Mouse (Mus musculus): ENCODE results near the gene Lonp1.
"Not testable (repeated sequence)": the region's sequence is repeated elsewhere in the genome, so short reads cannot be mapped to it uniquely, and the experiment has no call there.

Lonp1 gene

DNA sequence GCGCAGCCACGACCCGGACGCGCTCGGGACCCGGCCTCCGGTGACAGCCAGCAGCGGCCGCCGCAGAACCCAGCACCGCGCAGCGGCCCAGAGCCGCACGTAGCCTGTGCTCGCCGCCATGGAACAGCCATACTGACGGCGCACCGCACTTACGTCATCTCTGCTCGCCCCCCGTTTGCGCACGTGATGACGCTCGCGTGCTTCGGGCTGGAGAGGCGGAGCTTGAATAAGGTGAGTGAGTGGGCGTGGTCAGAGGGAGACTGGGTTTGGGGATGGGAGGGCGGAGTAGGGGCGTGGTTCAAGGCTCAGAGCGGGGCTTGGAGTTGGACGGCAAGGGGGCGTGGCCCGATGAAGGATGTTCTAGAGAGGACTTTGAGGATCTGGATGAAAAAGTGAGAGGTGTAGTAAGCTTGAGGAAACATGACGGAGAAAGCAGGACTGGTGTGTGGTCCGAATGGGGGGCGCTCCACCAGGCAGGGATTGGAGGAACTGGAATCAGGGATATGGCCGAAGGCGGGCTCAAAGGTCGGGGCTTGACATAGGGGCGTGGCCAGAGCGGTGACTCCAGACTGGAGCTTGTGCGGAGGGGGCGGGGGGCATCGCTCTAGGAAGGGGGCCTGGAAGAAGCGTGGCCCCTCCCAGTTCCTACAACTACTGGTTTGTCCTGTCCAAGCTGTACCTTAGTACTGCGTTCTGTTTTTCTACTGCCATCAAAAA, at the start of gene Lonp1:
Gene Lonp1 (minus strand): TSS at position 134 of the 717 bp plus-strand sequence.
- ATAC-seq (ENCODE audit: insufficient number of reproducible peaks, low FRiP score, low TSS enrichment) = peak; percentile 83

DNA sequence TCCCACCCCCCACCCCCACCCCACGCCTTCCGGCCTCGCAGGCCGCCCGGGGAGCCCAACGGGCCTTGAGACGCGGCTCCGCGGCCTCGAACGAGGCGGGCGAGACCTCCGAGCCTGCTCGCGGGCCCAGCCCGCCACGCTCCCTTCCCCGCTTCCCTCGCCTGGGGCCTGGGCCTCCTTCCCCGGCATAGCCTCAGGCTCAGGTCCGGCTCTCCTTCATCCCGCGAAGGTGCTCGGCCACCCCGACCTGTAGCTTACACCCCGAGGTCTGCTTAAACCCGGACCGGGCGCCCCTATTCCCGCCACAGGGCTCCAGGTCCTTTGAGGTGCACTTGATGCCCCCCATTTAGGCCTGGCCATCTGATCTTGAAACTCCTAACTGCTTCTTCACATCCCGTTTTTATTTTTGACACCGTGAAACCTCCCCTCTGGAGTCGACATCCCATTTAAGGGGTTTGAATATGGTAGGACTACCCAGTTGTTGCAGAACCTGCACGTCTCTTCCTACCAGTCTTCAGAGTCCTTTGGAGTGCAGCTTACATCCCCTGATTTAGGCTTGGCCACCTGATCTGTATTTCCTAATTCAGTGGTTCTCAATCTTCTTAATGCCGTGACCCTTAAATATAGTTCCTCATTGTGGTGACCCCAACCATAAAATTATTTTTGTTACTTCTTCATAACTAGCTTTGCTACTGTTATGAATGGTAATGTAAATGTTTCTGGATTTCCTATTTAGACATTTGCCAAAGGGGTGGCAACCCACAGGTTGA, 47.1 kb upstream of the Lonp1 start:
- peak; percentile 9; the same call in 1 of the 2 replicates for ATAC-seq (ENCODE audit: insufficient number of reproducible peaks, low FRiP score, low TSS enrichment)

DNA sequence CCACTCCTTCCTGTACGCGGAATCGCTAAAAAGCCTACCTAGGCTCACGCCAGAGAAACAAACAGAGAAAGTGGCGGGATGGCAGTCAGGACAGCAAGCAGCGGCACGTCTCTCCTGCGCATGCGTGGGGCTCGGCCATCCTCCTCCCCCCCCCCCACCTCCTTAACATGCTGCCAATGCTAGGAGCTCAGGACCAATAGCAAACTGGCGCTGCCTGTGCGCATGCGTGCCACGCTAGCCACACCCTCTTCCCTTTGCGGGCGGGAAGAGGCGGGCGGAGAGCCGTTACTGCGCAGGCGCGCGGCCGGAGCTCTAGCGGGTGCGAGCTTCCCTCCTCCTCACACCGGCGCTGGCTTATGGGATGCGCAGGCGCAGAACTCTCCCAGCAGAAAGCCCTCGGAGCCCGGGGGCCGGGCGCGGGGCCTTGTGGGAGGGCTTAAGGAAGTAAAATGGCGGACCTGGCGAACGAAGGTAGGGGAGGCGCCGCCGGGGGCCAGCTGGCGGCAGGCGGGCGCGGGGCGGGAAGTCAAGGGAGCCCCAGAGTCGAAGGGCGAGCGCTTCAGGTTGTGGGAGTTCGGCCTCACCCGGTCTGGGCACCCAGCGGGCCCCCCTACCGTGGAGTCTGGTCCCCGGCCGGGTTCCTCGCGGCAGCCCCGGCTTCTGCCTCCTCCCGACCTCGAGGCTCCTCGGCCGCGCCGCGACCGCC, 46.4 kb upstream of the Lonp1 start, which contains the start of gene Ranbp3:
Gene Ranbp3 (plus strand): TSS at position 354 of the 706 bp plus-strand sequence.
- peak; percentile 81 for ATAC-seq (ENCODE audit: insufficient number of reproducible peaks, low FRiP score, low TSS enrichment)

DNA sequence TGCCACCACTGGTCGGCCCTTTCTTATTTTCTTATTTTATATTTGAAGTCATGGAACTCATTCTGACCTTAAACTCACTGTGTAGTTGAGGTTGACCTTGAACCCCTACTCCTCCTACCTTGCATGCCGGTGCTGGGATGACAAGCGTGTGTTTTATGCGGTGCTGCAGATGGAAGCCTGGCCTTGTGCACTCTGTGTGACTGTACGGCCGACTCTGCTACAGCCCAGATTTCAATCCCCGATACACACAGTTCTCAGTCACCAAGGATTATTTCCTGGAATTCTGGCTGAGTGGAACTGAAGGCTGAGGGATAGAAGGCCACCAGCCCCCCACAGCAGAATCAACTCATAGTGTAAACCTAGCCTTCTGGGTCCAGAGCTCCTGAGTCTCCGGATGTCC, 43.1 kb upstream of the Lonp1 start:
- ATAC-seq (ENCODE audit: insufficient number of reproducible peaks, low FRiP score, low TSS enrichment) = no peak

DNA sequence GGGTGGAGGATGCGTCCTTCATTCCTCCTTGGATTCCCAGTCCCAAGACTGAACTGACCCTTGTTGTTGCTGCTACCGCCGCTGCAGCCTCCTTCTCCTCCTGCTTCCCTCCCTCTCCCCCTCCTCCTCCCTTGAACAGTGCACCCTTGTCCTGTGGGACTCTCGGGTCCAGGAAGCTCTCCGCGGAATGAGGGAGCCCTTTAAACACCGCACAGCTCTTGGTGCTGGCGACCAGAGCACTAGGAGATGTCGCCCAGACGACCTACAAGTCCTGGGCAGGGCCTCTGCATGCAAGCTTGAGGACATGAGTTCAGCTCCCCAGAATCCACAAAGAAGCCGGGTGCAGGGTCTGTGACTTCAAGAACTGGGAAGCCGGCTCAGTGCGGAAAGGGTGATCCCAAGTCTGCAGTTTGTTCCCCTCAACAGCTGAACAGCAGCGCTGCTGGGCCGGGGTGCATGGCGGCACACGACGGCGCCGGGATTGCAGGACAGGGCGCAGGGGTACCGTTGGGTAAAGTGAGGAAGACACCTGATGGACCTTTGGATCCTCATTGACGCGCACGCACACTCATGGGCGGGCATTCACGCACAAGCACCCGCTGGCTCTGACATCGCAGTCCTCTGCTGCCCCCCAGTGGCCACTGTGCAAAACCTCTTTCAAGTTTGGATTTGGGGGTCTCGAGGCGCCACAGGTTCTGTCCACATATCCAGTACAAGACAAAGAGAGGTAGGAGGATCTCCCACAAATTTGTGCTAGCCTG, 41.9 kb upstream of the Lonp1 start:
- 0 out of 2 replicates have a peak, but pooled peaks have one; percentile 29 for ATAC-seq (ENCODE audit: insufficient number of reproducible peaks, low FRiP score, low TSS enrichment)

DNA sequence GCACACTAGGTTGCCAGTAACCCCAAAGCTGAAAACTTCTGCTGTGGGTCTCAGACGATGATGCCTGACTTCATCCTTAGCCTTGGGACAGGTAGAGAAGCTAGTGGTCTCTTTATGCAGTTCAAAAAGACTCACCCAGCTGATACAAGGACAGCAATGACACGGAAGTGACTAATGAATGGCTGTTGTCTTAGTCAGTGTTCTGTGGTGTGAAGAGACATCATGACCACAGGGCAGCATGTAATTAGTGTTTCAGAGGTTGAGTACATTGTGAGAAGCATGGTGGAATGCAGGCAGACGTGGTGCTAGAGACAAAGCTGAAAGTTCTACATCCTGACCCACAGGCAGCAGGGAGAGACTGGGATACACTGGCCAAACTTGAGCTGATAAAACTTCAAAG, 40.9 kb upstream of the Lonp1 start:
- ATAC-seq (ENCODE audit: insufficient number of reproducible peaks, low FRiP score, low TSS enrichment) = no peak

DNA sequence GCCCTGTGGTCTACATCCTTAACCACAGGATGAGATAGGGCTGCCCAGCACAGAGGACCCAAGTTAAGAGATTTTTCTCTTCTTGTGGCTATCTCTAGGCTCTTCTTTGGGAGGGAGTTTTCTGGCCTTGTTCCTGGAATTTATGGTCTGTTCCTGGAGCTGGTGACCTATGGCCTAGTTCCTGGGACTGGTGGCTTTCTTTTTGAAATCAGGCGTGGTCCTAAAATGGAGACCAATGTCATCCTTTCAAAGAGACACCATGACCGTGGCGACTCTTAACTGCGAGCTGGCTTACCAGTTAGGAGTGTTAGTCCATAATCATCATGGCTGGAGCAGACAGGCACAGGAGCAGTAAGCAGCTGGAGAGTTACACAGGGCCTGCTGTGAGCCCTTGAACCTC, 39.7 kb upstream of the Lonp1 start:
- no peak for ATAC-seq (ENCODE audit: insufficient number of reproducible peaks, low FRiP score, low TSS enrichment)

DNA sequence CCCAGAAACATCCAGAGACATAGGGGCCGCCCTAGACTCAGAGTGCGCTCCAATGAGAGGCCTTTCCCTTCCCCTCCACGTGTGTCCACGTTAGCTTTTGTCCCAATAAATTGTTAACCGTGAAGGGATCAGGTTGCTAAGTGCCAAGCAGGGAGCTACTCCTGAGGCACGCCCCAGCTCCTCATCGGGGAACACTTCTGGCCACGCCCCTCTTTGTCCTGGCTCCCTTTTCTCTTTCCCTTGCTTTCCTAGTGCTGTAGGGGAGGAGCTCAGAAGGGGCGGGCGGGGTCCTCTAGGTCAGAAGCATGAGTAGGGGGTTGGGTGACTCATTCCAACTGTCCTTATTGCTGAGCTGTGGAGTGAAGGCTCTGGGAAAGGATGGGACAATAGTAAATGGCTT, 37.6 kb upstream of the Lonp1 start:
- ATAC-seq (ENCODE audit: insufficient number of reproducible peaks, low FRiP score, low TSS enrichment) = no peak

DNA sequence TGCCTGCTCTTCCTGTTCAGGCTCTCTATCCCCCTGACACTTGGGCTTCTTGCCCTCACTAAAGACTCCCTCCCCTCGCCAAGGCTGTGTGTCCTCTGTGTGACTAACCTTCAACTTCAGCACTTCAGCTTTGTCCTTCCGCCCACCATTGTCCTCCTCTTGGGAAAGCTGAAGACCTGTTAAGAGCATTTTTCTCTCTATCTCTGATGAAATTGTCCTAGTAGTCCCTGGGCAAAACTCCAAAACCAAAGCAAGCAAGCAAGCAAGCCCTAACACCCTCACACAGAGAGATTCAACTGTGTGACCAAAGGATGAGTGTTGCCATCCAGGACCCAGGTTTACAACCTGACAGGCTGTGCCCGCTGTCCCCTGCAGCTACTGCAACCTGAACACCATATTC, 37.0 kb upstream of the Lonp1 start:
- no peak for ATAC-seq (ENCODE audit: insufficient number of reproducible peaks, low FRiP score, low TSS enrichment)

DNA sequence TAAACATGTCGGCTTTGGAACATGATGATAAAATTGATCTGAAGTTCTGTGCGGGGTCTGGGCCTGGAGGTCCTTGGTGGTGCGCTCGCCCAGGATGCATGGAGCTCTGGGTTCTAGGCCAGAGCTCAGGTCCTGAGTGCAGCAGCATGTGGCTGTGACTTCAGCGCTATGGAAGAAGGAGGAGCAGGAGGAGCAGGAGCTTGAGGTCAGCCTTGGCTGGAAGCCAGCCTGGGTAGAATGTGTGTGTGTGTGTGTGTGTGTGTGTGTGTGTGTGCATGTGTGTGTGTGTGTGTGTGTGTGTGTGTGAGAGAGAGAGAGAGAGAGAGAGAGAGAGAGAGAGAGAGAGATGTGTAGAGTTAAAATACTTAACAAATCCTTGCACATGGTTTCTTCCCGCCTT, 29.5 kb upstream of the Lonp1 start:
- ATAC-seq (ENCODE audit: insufficient number of reproducible peaks, low FRiP score, low TSS enrichment) = no peak

DNA sequence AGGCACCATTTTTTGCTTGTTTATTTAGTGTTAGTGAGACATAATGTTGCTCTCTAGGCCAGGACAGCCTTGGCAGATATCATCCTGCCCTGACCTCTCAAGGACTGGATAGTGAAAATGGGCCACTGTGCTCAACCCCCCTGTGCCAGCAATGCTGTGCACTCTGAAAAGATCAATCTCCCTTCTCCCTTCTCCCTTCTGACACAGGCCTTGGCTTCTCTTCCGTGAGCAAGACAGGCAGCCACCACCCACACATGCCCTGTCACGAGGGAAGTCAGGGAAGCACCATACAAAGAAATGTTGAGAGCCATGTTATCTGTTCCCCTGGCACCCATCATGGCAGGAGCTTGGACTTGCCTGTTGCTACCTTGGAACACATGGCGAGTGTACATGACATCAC, 28.6 kb upstream of the Lonp1 start:
- no peak for ATAC-seq (ENCODE audit: insufficient number of reproducible peaks, low FRiP score, low TSS enrichment)

DNA sequence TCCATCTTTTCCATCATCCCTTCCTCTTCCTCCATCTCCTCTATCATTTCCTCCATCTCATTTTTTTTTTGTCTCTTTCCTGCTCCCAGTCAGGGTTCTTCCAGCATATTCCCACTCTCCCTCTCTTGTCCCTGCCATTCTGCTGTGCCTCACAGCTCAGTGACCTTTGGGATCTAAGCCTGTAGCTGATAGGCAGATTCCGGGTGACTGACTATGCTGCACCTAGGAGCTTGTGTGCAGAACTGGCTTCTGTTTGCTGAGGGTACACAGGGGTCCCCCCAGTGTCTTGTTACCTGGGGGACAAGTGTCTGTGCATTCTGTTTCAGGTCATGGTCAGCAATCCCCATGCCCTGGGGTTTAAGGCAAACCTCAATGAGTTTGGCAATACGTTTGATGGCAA, 28.1 kb upstream of the Lonp1 start:
- no peak for ATAC-seq (ENCODE audit: insufficient number of reproducible peaks, low FRiP score, low TSS enrichment)

DNA sequence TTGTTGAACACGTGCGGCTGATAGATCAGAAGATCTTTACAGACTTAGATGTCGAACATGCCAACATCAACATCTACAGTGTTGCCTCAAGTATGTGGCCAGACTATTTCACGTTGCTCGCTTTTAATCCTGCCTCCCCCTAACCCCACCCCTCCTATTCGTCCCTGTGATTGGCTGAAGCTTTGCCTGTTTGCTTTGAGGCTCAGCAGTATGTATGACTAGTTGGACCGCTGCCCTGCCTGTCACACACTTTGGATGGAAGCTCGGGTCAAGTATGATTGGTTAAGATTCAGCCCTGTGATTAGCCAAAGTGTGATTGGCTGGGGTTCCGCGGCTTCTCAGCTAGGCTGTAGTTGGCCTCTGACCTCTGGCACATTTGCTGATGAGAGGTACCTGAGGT, 25.1 kb upstream of the Lonp1 start:
- ATAC-seq (ENCODE audit: insufficient number of reproducible peaks, low FRiP score, low TSS enrichment) = no peak

DNA sequence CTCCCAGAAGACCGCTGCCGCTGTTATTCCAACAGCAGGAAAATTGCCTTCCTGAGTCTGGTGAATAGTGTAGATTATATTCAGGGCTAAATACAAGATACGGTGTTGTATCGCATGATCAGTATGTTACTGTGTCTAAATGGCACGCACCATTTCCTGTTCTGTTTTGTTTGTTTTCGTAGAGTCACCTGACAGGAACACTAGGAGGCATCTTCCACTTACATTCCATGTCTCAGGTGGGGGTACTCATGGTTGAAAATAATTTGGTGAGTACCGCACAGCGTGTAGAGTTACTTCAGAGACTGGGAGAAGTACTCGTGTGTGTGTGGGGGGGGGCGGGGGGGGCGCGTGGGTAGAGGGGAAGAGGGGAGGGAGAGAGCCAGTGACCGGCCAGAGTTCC, 20.9 kb upstream of the Lonp1 start:
- ATAC-seq (ENCODE audit: insufficient number of reproducible peaks, low FRiP score, low TSS enrichment) = no peak

DNA sequence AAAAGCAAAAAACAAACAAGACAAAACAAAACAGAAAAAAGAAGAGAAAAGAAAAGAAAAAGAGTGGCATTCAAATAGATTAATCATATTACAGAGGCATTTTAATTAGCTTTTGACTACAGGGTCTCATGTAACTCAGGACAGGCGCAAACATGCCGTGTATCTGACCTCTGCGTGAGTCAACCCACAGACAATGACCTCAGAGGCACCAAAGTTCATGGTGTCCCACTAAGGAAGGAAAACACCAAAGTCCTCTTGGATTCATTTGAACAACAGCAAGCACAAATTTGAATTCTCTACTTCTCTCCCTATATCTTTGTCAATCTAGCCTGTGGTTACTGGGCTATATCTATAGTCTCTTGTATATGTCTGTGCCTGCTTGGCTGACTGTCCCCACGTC, 16.6 kb upstream of the Lonp1 start:
- no peak for ATAC-seq (ENCODE audit: insufficient number of reproducible peaks, low FRiP score, low TSS enrichment)

DNA sequence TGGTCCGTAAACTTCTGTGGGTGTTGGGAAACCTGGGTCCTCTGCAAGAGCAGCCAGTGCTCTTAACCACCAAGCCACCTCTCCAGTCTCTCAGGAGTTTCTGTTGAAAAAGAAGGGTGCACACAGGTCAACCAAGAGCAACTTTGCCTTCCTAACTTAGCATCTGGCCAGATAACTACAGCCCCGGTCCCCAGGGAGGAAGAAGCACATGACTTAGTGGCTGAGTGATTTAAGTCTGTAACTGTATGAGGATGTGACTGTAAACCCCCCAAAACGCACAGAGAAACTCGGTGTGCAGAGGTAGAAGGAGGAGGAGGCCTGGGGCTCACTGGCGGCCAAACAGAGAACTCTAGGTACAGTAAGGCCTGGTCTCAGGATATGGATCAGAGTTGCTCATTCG, 7.3 kb upstream of the Lonp1 start:
- no peak for ATAC-seq (ENCODE audit: insufficient number of reproducible peaks, low FRiP score, low TSS enrichment)

DNA sequence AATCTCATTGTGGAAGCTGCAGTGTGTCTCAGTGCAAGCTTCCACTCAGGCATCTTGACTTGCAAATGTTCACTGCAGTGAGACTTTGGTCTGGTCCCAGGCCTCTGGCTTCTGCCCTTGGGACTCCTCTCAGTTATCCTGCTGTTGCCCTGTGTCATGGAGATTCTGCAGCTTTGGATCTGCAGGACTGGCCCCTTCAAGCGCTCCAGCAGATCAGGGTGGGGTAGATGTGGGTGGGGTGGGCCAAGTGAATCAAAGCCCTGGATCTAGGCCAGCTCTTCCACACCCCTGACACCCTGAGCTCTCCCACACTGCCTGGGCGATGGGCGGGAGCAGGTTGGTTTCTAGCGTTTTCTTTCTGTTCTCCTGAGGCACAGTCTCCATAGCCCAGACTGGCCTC, 5.1 kb upstream of the Lonp1 start:
- no peak for ATAC-seq (ENCODE audit: insufficient number of reproducible peaks, low FRiP score, low TSS enrichment)

DNA sequence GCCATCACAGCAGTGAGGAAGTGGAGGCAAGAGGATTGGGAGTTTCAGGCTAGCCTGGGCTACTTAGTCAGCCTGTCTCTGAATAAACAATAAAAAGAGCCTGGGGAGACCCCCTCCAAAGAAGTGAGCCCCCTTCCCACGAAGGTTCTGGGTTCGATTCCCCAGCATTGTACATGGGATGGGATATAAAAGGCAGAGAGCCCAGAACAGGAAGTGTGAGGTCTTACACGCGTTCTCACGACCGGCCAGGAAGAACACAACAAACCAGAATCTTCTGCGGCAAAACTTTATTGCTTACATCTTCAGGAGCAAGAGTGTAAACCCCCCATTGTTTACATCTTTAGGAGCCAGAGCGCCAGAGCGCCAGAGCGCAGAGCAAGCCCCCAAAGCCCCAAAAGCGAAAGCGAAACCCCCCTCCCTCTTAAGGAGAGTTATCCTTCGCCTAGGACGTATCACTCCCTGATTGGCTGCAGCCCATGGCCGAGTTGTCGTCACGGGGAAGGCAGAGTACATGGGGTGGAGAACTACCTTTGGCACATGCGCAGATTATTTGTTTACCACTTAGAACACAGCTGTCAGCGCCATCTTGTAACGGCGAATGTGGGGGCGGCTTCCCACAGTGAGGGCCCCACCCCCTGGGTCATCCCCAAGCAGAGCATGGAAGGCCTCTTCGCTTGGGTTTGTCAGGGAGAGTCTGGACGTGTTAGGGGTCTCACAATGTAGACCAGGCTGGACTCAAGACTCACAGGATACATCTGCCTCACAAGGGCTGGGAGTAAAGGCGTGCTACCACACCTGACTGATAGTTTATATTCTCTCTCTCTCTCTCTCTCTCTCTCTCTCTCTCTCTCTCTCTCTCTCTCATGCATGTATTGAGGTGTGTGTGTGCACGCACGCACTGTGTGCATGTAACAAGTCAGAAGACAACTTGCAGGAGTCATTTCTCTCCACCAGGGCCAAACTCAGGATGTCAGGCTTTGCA, 3.4 kb upstream of the Lonp1 start:
- not testable (repeated sequence) for ATAC-seq (ENCODE audit: insufficient number of reproducible peaks, low FRiP score, low TSS enrichment)

DNA sequence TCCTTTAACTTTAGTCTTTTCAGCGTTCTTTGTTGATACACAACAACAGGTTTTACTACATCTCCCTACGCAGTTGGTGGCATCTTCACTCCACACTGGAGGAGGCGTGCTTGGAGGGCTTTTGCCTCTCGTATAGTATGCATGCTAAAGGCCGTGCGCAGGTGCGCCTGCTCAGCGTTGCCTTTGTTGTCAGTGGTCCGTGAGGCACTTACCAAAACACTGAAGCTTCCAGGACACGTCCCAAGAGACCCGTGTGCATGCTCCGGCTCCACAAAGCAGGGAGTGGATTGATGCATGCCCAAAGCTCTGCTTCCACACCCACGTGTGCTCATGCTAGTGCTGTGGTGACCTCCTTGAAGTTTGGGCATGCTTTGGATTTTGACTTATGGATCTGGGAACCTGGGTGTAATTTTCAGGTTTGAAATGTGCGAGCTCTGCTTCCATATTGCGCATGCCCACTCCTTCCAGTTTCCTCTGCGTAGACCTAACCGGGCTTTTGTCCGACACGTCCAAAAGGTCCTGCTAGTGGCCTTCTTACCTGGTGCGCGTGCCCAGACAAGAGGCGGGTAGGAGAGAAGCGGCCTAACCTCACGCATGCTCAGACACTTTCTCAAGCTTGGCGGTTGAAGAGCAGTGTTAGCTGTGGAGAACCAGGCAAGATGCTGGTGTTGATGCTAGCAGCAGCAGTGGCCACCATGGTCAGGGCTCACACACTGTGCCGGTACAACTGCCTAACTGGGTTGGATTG, 1.0 kb upstream of the Lonp1 start, which contains the start of gene Catsperd:
Gene Catsperd (plus strand): TSS at position 614 of the 748 bp plus-strand sequence.
- no peak for ATAC-seq (ENCODE audit: insufficient number of reproducible peaks, low FRiP score, low TSS enrichment)

All from cerebellum, adult (tissue).